Mouse (Mus musculus) hematopoietic stem cell, adult 5-6 weeks (primary cell): ENCODE data around the gene Gdap1l1. TPM values are rescaled to one million over a fixed set of nuclear protein-coding genes. Genes with fewer than 3 reads are reported as not detected.
"Not testable (repeated sequence)": the region's sequence is repeated elsewhere in the genome, so short reads cannot be mapped to it uniquely, and the experiment has no call there.

ENCODE experiments used
- ATAC-seq, 2 experiments: fragments of 125-278 bp in 1 of 2; replicated peaks in 1 of 2; 2 replicates each; pipeline ENCODE4 v1.8.0; 2016 to 2017; ENCODE audit warnings: inconsistent platforms in 2 of 2, mild to moderate bottlenecking in 2 of 2, moderate number of reproducible peaks in 2 of 2, low read depth in 1 of 2, moderate TSS enrichment in 1 of 2; ENCODE audit not compliant: low FRiP score in 2 of 2, poor library complexity in 2 of 2, severe bottlenecking in 2 of 2, insufficient read depth in 1 of 2, low TSS enrichment in 1 of 2
- total RNA-seq: library from RNA; stranded (forward); fragments of 172-1452, 232-1000 nt; gene quantifications from 2 replicates; pipeline ENCODE4 v1.2.3, GENCODE M21; 2017

The Gdap1l1 gene
- 0.25 and 0.75 TPM in 2 replicates for total RNA-seq

DNA sequence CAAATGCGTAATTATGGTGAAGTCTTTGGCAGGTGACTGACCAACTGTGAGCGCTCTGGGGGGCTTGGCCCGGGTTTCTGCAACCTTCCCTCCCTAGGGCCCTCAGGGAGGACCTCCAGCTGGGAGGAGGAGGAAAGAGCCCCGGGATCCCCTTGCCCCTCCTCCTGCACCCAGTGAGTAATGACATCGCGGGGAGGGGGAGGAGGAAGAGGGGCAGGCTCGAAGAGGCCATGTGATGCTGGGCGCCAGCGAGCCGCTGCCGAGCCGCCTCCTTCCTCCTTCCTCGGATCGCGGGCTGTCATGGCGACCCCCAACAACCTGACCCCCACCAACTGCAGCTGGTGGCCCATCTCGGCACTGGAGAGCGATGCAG lies at the start of gene Gdap1l1:
TSS of gene Gdap1l1 (plus strand) at position 231 of the 373 bp plus-strand sequence.
- ATAC-seq: no peak

- ATAC-seq: no peak
Observed at GRCm38 (mm10) chr2:163392436-163392835, 45.8 kb upstream of the Gdap1l1 start.

DNA sequence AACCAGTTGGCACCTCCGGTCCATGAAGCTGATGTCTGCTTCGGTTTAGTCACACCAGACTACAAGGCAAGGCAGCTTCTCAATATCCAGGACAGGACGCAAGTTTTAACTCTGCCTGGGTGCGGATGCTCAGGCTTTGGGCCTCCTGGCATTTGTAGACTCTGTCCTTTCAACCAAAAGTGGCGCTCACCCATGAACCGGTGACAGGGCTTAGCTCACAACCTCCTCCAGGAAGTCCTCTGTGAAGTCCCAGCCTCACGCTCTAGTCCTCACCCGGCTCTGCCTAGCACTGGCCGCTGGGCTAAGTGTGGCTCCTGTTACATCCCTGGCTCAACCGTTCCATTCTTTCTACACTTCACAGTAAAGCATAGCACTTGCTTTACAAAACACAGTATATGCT lies 45.0 kb upstream of the Gdap1l1 start:
- no peak for ATAC-seq

- ATAC-seq: no peak
Observed at GRCm38 (mm10) chr2:163393976-163394375, 44.3 kb upstream of the Gdap1l1 start.

GRCm38 (mm10) chr2:163394977-163395376 lies 43.3 kb upstream of the Gdap1l1 start:
- no peak for ATAC-seq

- no peak for ATAC-seq
Observed at GRCm38 (mm10) chr2:163397071-163397470, 41.2 kb upstream of the Gdap1l1 start.

DNA sequence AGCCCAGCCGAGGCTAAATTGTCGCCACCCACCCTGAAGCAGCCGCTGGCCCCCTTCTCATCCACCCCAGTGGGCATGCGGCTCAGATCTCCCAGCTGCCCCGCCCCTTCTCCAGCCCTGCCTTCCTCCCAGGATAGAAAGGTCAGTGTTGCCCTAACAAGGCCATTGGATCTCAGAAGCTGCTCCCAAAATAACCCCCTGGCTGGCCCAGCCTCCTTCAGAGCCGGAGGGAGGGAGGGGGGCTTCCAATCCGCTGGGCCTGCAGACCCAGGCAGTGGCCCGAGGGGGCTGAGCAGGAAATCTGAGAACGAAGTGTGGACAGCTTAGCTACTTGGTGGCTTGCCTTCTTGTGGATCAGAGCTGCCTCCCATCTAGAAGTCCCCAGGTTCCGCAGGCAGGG lies 40.4 kb upstream of the Gdap1l1 start, which contains the start of gene Jph2:
TSS of gene Jph2 (minus strand) at position 89 of the 400 bp plus-strand sequence.
- ATAC-seq: no peak

GRCm38 (mm10) chr2:163398770-163399169 lies 39.5 kb upstream of the Gdap1l1 start:
- ATAC-seq: no peak

DNA sequence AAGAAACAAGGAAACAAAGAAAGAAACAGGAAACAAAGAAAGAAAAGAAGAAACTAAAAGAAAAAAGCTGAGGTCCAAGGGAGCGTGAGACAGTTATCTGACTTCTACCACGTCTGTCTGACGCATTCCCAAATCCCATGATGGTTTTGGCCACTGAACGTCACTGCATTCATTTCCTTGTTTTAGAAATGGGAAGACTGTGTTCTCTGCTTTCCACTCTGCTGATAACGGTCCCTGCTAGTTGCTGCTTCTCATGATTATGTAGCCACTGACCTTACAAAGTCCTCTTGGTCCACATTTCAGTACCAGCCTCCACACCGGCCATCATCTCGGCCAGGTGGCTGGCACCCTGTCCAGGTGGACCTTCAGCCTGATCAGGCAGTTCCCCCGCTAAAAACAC lies 39.1 kb upstream of the Gdap1l1 start:
- no peak for ATAC-seq

DNA sequence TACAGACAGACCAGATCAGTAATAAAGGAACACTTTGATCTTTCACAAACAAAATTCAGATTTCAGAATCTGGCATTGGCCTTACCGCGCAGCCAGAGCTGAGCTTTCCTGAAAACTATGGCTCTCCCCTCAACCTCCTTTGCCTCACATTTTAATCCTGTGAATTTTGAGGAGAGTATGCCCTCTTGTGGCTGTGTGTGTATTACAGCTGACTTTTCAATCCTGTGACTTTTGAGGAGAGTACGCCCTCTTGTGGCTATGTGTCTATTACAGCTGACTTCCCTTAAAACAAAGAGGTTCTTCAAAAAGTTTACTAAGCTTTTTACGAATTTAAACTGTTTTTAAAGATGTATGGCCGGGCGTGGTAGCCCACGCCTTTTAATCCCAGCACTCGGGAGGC lies 37.1 kb upstream of the Gdap1l1 start:
- peak; percentile 82 to 89 for ATAC-seq

- ATAC-seq: no peak
Observed at GRCm38 (mm10) chr2:163404037-163404815, 34.0 kb upstream of the Gdap1l1 start.

GRCm38 (mm10) chr2:163410211-163410610 lies 28.1 kb upstream of the Gdap1l1 start:
- no peak for ATAC-seq

DNA sequence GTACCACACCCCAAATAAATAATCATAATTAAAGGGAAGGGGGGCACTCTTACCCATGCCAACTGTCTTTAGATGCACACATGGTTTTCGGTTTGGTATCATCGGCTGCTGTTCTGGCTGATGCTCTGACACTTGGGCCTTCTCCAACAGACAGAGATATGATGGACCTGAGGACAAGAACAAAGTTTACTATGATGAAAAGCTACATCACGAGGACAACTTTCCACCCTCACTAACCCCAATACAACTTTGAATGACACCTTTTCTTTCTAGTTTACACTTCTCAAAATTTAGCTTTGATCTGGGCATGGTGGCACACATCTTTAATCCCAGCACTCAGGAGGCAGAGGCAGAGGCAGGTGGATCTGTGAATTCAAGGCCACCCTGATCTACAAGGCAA lies 26.9 kb upstream of the Gdap1l1 start:
- not testable (repeated sequence) for ATAC-seq

- no peak for ATAC-seq
Observed at GRCm38 (mm10) chr2:163411840-163412239, 26.4 kb upstream of the Gdap1l1 start.

GRCm38 (mm10) chr2:163412419-163412818 lies 25.9 kb upstream of the Gdap1l1 start:
- no peak for ATAC-seq

GRCm38 (mm10) chr2:163412846-163413590 lies 25.3 kb upstream of the Gdap1l1 start:
- ATAC-seq: no peak

DNA sequence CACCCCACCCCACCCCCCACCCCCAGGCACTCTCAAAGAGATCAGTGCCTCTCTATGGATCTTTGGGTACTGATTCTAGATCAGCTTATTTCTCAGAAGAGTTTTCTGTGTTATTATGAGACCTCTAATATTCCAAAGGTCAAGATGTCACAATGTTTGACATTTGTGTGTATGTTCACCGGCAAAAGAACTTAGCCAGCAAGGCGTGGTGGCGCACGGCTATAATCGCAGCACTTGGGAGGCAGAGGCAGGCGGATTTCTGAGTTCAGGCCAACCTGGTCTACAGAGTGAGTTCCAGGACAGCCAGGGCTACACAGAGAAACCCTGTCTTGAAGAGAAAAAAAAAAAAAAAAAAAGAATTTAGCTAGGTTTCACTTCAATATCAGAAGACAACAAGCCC lies 21.2 kb upstream of the Gdap1l1 start:
- ATAC-seq: no peak

GRCm38 (mm10) chr2:163417830-163418229 lies 20.4 kb upstream of the Gdap1l1 start:
- no peak for ATAC-seq
